Mouse (Mus musculus): ENCODE measurements at regions not wholly inside any gene's neighbourhood (a gene's known extent, or its start where the extent isn't known, plus 50 kb on each side); places are given as distances from the start of the nearest gene placed in this dataset.
A peak's percentile ranks its signal among the peaks of the same experiment; 100 is the strongest.
"Not testable (repeated sequence)": the region's sequence is repeated elsewhere in the genome, so short reads cannot be mapped to it uniquely, and the experiment has no call there.

- DNase-seq (ENCODE audit: low read depth), result not testable (repeated sequence)
Measured at GRCm38 (mm10) chrX:126211196-126211595, 193.8 kb downstream of the Gm17267 start.

- peak; percentile 62 for DNase-seq (ENCODE audit: low read depth)
Measured at GRCm38 (mm10) chrX:126223296-126223695, 205.9 kb downstream of the Gm17267 start.

GRCm38 (mm10) chrX:126224361-126224760, 207.0 kb downstream of the Gm17267 start:
- peak; percentile 67 for DNase-seq (ENCODE audit: low read depth)

- peak; percentile 75 for DNase-seq (ENCODE audit: low read depth)
Measured at GRCm38 (mm10) chrX:126226216-126226615, 208.9 kb downstream of the Gm17267 start.
